Mouse (Mus musculus) forelimb bud, embryonic 11.5 days (tissue): ENCODE results near the gene Nr2f2.

ENCODE experiments used
- DNase-seq: peaks from one replicate; pipeline ENCODE4 v3.0.0-alpha.2; 2012; ENCODE audit warnings: low read depth, low spot score

The Nr2f2 gene

GRCm38 (mm10) chr7:70332926-70333664 is 33.4 kb downstream of the Nr2f2 start:
- DNase-seq = no peak

GRCm38 (mm10) chr7:70332064-70332850 is 34.3 kb downstream of the Nr2f2 start:
- DNase-seq = no peak

- DNase-seq = peak; percentile 81
Observed at GRCm38 (mm10) chr7:70331243-70332063, 35.1 kb downstream of the Nr2f2 start.

GRCm38 (mm10) chr7:70330761-70331242 is 35.7 kb downstream of the Nr2f2 start:
- no peak for DNase-seq

GRCm38 (mm10) chr7:70330207-70330562 is 36.4 kb downstream of the Nr2f2 start:
- DNase-seq = no peak

- no peak for DNase-seq
Observed at GRCm38 (mm10) chr7:70329521-70330206, 36.9 kb downstream of the Nr2f2 start.

GRCm38 (mm10) chr7:70329037-70329516 is 37.5 kb downstream of the Nr2f2 start:
- DNase-seq = no peak

GRCm38 (mm10) chr7:70328206-70329036 is 38.1 kb downstream of the Nr2f2 start:
- no peak for DNase-seq

GRCm38 (mm10) chr7:70327191-70327590 is 39.3 kb downstream of the Nr2f2 start:
- no peak for DNase-seq

- no peak for DNase-seq
Observed at GRCm38 (mm10) chr7:70326176-70327035, 40.1 kb downstream of the Nr2f2 start.

- DNase-seq = no peak
Observed at GRCm38 (mm10) chr7:70325381-70325780, 41.2 kb downstream of the Nr2f2 start.

GRCm38 (mm10) chr7:70324541-70324940 is 42.0 kb downstream of the Nr2f2 start:
- DNase-seq = no peak

- no peak for DNase-seq
Observed at GRCm38 (mm10) chr7:70324041-70324440, 42.5 kb downstream of the Nr2f2 start.

- DNase-seq = no peak
Observed at GRCm38 (mm10) chr7:70305716-70306115, 60.8 kb downstream of the Nr2f2 start.

- no peak for DNase-seq
Observed at GRCm38 (mm10) chr7:70304426-70304825, 62.1 kb downstream of the Nr2f2 start.
